15 mouse cellular contexts compared by ENCODE assay signal in genomic region chr7:96207071-96207470, GRCm38 (mm10).
"Had no signal": no experiment of that assay in that cellular context is flagged by ENCODE, and none has a peak within 500 bp of the region (broad histone marks: within the 10 kb centered on the region; RNA-seq: fewer than 3 reads in every experiment).

No protein-coding gene starts in this region.

- ATAC-seq: liver, embryonic 12.5 days; midbrain, embryonic 13.5 days; midbrain, embryonic 16.5 days had no signal

- H3K27ac ChIP-seq: liver, embryonic 12.5 days; liver, embryonic 14.5 days; midbrain, embryonic 10.5 days; midbrain, embryonic 13.5 days; neural tube, embryonic 12.5 days had no signal

- H3K9ac ChIP-seq: liver, embryonic 12.5 days; liver, embryonic 14.5 days; lung, embryonic 14.5 days; midbrain, embryonic 13.5 days; neural tube, embryonic 12.5 days had no signal

- H3K4me1 ChIP-seq: liver, embryonic 12.5 days had no signal

- H3K4me3 ChIP-seq: liver, embryonic 12.5 days; midbrain, embryonic 10.5 days; midbrain, embryonic 13.5 days; neural tube, embryonic 12.5 days had no signal

- DNase-seq: lung, adult 18-20 months; lung, embryonic 14.5 days; lung, postnatal 10 days; lung, postnatal 4 days; right cerebral cortex, postnatal 14 days; spleen, adult 18-20 months; thymus, adult 18-20 months; thymus, postnatal 25 days; thymus, postnatal 4 days had no signal

- H3K4me2 ChIP-seq: liver, embryonic 12.5 days; lung, embryonic 14.5 days; midbrain, embryonic 13.5 days; neural tube, embryonic 12.5 days had no signal

- H3K36me3 ChIP-seq: liver, embryonic 12.5 days; midbrain, embryonic 10.5 days; midbrain, embryonic 13.5 days; neural tube, embryonic 12.5 days had no signal

- H3K9me3 ChIP-seq: liver, embryonic 12.5 days; midbrain, embryonic 10.5 days; midbrain, embryonic 13.5 days; neural tube, embryonic 12.5 days had no signal
